Mouse (Mus musculus) spleen, postnatal 36 days (tissue): Measurements from ENCODE around the gene Naxd.
"Not testable (repeated sequence)": the region's sequence is repeated elsewhere in the genome, so short reads cannot be mapped to it uniquely, and the experiment has no call there.

Experiments
- DNase-seq, 2 experiments: peaks; one replicate each; pipeline ENCODE4 v3.0.0; 2022; ENCODE audit warnings: low spot score in 2 of 2, mixed read lengths in 1 of 2

The Naxd gene

DNA sequence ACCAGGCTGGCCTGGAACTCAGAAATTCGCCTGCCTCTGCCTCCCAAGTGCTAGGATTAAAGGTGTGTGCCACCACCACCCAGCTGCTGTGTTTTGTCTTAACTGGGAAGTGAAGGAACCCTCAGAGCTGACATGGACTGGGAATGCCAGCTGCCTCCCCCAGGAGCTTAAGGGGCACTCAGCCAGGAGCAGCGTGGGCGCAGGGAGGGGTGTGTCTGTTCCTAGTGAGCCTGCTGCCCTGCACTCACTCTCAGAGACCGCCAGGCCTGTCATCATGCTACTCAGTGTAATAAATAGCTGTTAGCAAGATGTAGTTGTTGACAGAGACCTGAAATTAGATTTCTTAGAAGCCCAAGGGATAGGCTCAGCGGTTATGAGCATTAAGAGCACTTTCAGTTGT lies 13.7 kb downstream of the Naxd start:
- no peak for DNase-seq

GRCm38 (mm10) chr8:11512711-11513110 lies 15.4 kb downstream of the Naxd start:
- no peak for DNase-seq

- no peak for DNase-seq
Observed at GRCm38 (mm10) chr8:11513247-11513646, 15.9 kb downstream of the Naxd start.

- no peak for DNase-seq
Observed at GRCm38 (mm10) chr8:11516292-11516691, 19.0 kb downstream of the Naxd start.

GRCm38 (mm10) chr8:11517366-11518055 lies 20.2 kb downstream of the Naxd start:
- no peak for DNase-seq

DNA sequence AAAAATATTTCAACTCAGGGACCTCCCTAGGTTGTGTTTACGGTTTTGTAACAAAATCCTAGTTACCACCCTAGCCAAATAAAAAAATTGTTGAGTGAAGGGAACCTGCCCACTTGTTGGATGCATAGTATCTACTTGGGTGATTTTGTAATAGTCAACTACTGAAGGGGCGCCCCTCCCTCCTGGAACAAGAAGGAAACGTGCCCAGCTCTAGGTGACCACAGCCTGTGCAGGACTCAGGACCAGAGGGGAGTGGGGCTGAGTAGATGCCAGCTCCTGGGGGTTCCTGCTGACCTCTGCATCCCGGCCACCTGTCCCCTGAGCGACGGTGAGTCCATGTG lies 20.7 kb downstream of the Naxd start:
- DNase-seq: no peak

DNA sequence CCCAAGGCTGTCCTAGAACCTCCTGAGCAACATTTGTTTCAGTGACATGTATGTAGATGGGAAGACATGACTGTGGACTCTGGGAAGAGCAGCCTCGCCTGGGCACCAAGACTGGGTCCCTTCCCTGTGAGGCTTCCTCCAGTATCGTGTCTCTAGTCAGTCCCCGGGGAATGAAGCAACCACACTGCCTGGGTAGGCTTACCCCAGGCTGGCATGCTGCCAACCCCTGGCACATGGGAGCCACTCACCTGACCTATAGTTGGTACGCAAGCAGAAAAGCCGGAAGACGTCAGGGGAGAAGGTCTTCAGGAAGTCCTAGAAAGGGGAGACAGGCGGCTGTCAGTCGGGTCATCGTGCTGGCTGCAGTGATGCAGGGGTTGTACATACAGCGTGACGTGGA lies 21.4 kb downstream of the Naxd start:
- no peak for DNase-seq

DNA sequence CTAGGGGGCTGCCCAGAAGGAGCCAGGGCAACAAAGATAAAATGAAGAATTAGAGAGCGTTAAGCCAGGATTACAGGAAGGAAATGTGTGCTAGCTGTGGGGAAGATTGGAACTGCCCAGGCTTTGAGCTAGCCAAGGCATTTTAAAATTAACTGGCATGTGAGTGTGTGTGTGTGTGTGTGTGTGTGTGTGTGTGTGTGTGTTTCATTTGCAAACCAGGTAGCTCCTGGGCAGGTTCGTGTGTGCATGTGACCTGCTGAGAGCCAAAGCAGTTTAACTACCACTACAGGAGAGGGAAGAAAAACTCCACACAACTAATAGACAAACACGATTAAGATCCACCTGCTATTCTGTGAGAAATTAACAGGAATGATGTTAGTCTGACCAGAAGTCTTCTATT lies 26.0 kb downstream of the Naxd start:
- DNase-seq: no peak

DNA sequence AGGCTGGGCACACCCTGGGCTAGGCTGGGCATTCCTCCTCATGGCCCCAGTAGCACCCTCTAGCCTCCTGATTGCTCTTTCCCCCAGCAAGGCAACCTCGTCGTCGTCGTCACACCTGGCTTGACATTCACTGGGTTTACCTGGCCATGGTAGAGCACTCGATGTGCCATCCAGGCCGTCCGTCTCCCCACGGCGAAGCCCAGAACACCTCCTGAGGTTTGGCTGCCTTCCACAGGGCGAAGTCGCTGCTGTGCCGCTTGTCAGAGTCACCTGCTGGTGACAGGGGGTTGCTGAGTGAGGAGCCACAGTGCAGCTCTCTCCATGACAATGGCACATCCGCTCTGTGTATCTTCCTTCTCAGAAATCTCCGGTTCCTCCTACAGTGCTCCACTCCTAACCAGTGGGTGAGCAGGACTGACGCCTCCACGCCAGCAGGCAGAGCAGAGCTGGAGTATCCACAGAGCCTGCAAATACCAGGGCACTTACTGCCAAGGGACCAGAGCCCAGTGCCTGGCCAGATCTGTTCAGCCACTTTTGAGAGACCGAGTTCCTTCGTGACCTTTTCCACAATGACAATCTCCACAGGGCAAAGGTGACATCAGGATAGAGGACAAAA lies 33.0 kb downstream of the Naxd start:
- no peak for DNase-seq

DNA sequence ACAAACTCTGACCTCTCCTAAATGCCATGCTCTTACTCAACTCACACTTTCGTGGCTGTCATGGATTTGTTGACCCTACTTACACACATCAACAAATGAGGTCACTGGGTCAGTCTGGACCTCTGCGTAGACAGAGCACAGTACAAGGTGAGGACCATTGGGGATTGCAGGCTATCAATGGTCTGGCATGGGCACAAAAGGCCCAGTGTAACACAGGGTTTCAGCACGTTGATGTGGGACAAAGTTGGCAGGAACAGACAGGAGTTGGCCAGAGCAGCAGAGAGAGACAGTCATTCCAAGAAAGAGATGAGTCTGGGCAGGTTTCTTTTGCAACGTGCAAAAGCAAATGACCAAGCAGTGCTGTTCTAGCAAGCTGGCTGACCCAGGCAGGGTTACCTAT lies 33.5 kb downstream of the Naxd start:
- no peak for DNase-seq

- no peak for DNase-seq
Observed at GRCm38 (mm10) chr8:11534494-11534893, 37.2 kb downstream of the Naxd start.

DNA sequence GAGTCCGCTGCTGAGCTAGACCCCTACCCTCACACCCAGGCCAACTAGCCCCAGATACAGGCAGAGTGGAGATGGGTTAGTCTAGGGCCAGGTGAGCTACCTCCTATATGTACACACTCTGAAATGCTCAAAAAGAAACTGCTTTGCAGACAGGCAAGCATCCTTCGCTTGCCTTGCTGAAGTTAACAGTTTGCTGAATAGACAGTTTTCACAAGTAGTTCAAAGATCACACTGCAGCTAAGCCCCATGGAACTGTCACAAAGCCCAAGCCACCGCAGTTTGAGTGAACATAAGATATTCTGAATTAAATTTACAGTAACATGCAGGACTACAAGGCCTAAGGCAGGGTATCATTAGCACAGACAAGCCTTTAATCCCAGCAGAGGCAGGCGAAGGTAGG lies 41.7 kb downstream of the Naxd start:
- DNase-seq: no peak

DNA sequence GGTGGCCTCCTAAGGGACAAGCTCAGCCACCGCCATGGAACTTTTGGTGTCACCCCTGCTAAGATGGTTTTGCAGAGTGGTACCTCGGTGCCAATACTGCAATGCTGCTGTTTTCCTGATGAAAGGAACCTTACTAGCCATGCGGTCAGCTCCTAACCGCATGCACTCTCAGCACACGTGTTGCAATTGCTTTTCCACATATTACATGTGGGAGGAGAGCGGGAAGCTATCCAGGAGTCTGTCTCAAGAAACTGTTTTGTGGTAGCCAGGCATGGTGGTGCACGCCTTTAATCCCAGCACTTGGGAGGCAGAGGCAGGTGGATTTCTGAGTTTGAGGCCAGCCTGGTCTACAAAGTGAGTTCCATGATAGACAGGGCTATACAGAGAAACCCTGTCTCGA lies 42.9 kb downstream of the Naxd start:
- no peak for DNase-seq

DNA sequence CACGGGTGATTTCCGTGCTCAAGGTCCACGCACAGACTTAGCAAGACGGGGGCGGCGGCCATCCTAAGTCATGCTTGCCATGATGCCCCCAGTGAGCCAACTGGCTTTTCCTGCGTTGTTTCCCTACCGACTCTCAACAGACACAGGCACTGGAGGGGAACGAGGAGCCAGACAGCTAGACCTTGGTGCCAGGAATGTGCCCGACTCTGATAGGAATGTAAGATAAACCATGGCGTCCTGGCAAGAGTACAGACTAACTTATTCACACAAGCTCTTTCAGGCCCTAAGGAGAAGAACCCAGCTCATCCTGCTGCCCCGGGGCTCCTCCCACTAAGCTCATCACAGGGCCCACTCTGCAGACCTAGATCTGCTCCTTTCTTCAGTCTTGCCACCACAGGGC lies 44.7 kb downstream of the Naxd start:
- no peak for DNase-seq

DNA sequence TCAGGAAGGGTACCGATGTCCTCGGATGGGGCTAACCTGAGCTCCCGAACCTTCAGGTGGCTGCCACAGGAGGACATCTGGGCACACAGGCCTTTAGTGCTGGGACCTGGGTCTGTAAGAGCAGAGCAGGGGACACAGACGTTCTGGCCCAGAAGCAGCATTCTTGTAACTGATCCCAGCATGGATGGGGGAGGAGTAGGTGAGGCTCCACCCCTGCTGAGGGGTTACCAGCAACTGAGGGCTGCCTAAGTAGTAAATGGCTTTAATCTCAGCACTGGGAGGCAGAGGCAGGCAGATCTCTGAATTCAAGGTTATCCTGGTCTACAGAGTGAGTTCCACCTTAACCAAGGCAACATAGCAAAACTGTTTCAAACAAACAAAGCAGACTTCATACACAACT lies 45.6 kb downstream of the Naxd start:
- DNase-seq: no peak

DNA sequence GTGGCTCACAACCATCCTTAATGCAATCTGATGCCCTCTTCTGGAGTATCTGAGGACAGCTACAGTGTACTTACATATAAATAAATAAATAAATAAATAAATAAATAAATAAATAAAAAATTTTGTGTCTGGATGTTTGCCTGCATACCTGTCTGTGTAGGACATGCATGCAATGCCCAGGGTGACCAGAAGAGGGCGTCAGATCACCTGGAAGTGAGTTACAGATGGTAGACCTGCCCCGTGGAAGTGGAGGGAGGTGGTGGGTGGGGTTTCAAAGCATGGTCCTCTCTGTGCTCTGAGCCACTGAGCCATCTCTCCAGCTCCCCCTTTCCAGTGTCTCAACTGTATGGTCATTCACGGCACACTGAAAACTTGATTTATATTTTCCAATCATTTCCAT lies 47.1 kb downstream of the Naxd start:
- DNase-seq: peak; percentile 43 to 66

- DNase-seq: no peak
Observed at GRCm38 (mm10) chr8:11547063-11547462, 49.8 kb downstream of the Naxd start.

DNA sequence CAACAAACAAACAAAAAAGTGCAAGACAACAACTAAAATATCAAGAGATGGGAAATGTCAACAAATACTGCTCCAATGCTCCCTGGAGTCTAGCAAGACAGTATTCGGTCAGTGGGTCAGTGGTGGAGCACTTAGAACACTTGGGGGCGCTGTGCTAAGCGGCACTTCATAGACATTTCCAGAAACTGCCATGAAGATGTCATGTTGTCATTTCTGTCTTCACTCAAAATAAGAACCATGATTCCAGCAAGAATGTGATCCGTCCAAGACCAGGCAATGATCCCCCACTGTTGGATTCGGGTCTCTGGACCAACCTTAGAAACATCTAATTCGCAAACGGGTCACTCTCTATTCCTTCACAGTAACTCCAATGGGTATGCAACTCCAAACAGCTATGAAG lies 52.4 kb downstream of the Naxd start:
- peak; percentile 42 to 56 for DNase-seq

- peak; percentile 93 for DNase-seq
Observed at GRCm38 (mm10) chr8:11550281-11550948, 53.1 kb downstream of the Naxd start, which contains the start of gene Cars2. Gene Cars2 (minus strand): TSS chr8:11550783.

- DNase-seq: not testable (repeated sequence)
Observed at GRCm38 (mm10) chr8:11551497-11551896, 54.2 kb downstream of the Naxd start.

DNA sequence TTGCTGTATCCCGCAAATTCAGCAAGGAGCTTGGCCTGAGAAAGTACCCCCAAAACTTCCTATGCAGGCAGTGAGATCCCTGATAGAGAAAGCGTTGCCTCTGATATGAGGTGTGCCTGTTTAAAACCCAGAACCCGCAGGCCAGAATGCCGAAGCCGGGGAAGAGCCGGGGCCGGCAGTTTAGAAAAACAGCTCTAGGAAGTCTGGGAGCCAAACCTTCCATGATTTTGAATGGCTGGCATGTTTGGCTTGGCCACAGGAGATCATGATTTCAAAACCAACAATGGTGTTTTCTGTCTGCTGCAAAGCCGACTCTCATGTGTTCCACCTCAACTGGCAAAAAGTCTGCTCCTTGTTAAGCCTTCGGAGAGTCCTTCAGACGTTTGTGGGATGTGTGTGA lies 55.1 kb downstream of the Naxd start:
- no peak for DNase-seq

GRCm38 (mm10) chr8:11554799-11555719 lies 57.8 kb downstream of the Naxd start, which contains the start of gene Ing1:
Gene Ing1 (plus strand): TSS chr8:11555571.
- DNase-seq: peak; percentile 95
